Mouse (Mus musculus) bone marrow macrophage, adult 2 months (primary cell): ENCODE measurements around the gene Ccdc27.

ENCODE experiments used
- CTCF ChIP-seq: IDR thresholded peaks from 2 replicates; pipeline ENCODE4 v1.5.1; 2012; ENCODE audit warnings: low read depth, mild to moderate bottlenecking, low read length, moderate library complexity
- POLR2A ChIP-seq: IDR thresholded peaks from 2 replicates; pipeline ENCODE4 v1.6.1; 2012; ENCODE audit warnings: mild to moderate bottlenecking, low read depth, low read length, borderline replicate concordance

DNA sequence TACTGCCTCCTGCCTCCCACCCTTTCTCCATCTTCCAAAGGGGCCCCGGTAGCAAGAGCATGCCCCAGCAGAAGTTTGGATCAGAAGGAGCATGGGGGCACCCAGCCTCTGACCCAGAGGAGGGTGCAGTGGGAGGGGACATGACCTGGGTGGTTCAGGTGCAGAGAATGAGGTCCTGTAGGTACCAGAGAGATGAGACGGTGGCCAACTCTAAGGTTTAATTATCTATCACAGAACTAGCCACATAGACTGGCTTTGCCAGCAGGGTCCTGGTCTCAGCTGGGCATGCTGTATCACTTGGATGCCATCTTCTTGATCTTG, 16.1 kb downstream of the Ccdc27 start:
- TF ChIP-seq CTCF (no peak), POLR2A (no peak)
